Mouse (Mus musculus) CD4-positive helper T cell, adult 2 months (primary cell): ENCODE data around the gene Runx2.

Experiments
- DNase-seq: peaks from one replicate; pipeline ENCODE4 v3.0.0-alpha.2; 2012; ENCODE audit warnings: low read depth, missing footprints, low spot score

The Runx2 gene

GRCm38 (mm10) chr17:44623271-44623670 is 191.3 kb downstream of the Runx2 start:
- no peak for DNase-seq

- no peak for DNase-seq
Measured at GRCm38 (mm10) chr17:44620456-44620855, 194.1 kb downstream of the Runx2 start.

DNA sequence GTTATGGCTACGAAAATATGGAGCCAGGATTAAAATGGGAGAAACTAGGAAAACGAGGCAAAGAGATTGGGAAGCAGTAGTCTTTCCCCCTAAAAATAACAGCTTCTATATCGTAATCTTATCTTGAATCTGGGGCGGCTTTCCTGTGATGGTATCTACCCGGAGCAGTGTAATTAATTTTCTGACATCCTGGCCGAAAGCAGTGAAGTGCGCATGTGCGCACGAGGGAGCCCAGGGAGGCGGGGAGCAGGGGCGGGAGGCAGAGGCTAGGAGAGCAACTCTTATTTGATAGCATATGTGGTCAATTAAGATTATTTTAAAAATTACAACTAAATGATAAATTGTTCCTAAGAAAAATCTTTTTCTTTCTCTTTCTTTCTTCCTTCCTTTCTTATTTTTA is 195.9 kb downstream of the Runx2 start:
- DNase-seq, result peak; percentile 30

DNA sequence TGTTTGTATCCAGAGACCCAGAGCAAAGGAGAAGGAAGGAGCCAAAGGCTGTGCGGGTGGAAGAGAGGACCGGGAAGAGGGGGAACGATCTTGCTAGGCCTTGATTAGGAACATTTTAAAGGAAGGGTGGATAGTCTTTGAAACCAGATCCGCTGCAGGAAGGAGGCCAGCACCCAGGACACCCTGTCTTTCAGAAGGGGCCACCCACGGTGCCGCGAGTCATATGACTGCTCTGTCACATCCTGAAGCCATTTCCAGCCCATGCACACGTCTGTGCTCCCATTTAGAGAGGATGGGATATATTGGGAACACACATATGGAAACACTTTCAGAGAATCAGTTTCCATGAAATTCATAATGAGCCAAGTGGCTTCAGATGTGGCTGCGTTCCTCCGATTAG is 196.4 kb downstream of the Runx2 start:
- DNase-seq, result no peak

GRCm38 (mm10) chr17:44617741-44618140 is 196.9 kb downstream of the Runx2 start:
- DNase-seq, result no peak

DNA sequence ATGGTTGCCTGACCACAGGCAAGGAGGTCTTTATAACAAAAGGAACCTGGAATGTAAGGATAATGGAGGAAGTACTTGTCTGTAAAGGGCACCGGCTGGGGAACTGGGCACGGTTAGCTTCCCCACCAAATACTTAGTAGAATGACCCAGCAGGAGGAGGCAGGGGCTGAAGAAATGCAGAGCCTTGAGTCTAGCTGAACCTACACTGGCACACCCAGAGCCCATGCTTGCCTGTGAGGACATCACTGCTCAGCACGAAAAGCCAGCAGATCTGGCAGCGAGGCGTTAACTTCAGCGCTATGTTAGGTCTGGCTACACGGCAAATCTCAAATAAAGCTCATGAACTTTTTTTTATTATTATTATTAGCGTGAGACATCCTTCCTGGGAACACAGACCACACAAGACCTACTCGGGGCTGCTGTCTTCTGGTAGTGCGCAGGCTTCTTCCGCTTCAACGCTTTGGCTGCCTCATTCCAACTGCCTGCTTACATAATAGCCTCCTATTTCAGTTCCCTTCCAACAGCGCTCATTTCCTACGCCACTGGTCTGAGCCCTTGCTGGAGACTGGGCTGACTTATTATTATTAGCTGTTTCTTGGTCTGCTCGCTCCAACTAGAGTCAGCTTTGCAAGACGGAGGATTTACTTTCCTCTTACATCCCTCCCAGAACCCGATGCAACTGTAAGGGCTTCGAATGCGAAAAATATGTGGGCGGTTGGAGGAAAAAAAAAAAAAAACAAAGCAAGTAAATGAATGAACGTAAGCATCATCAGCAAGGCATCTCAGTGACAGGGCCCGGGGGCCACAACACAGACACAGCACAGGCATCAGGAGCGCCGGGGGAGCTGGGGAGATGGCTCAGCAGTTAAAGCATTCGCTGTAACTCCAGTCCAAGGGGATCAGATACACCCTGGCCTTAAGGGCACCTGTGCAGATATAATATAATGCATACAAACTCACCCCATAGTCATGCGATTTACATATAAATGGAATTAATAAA is 200.6 kb downstream of the Runx2 start:
- DNase-seq, result peak; percentile 45

DNA sequence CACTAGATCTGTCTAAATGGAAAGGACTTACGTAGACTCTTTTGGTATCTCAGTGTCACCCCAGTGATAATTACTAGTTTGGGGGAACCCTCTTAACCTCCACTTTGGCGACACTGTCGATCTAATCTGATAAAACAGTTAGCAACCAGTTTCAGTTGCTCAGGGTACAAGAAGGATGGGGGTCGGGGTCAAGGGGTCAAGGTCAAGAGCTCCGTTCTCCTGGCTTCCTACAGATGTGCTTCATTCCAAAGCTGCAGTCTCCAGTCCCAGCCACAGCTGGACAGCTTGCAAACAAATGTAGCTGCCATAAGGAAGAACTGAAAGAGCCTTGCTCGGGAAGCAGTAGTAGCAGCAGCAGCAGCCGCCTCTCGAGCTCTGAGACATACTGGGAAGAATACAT is 202.0 kb downstream of the Runx2 start:
- peak; percentile 68 for DNase-seq

DNA sequence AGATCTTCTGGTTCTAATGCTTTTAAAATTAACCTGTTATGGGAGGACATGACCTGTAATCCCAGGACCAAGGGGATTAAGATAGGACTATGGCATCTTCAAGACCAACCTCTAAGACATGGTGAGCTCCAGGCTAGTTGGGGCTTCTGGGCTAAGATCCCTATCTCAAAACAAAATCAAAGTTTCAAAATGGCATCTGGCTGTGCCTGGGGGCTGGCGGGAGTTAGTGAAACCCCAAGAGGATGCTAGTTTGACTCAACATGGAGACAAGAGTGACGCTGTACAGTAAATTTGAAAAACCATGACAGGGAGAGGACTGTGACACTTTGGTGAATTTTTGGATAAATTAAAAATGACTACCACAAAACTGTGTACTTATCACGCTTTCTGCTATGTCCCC is 202.6 kb downstream of the Runx2 start:
- peak; percentile 62 for DNase-seq

- peak; percentile 45 for DNase-seq
Measured at GRCm38 (mm10) chr17:44611543-44611942, 203.1 kb downstream of the Runx2 start.

- DNase-seq, result peak; percentile 47
Measured at GRCm38 (mm10) chr17:44610828-44611227, 203.8 kb downstream of the Runx2 start.

DNA sequence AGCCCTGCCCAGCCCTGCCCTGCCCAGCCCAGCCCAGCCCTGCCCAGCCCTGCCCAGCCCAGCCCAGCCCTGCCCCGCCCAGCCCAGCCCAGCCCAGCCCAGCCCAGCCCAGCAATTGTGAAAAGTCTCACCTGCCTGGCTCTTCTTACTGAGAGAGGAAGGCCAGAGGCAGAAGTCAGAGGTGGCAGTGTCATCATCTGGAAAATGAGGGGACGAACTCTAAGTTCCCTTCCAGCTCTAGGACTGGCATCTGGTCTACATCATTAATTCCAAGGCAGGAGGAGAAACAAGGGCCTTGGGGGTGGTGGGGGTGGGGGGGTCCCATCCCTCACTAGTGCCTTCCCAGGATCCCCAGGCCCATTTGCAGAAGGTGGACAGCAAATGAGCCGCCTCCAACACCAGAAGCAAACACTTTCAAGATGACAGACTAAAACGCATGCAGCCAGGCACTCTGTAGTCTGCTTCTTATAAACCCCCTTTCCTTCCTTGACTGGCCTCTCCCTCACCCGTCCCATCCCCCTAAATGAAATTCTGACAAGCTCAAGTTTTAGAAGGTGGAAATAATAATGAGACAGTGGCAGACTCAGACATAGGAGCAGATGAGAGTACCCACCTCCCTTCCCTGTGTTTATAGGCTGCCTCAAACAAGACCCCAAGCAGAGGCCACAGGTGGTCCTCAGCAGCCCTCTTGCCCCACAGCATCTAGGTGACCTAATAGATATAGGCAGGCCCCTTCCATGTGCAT is 204.5 kb downstream of the Runx2 start:
- DNase-seq, result peak; percentile 19

- peak; percentile 52 for DNase-seq
Measured at GRCm38 (mm10) chr17:44609356-44609755, 205.2 kb downstream of the Runx2 start.

DNA sequence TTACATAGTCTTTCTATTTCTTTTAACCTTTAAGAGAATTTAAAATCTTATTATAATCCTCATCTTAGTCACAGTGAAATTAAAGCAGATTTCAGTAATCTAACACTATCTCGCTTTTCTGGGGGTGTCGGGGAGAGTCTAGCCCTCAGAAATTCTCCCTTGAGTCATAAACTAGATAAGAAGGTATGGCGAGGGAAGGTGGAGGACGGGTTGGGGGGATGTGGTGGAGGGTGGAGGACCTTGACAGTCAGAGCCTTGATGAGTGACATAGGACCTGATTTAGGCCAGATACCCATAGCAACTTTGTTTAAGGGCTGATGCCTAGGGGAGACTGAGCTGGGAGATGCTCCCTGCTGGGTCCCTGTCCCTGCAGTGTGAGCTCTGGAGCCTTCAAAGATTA is 205.7 kb downstream of the Runx2 start:
- peak; percentile 74 for DNase-seq

- peak; percentile 32 for DNase-seq
Measured at GRCm38 (mm10) chr17:44607383-44607782, 207.2 kb downstream of the Runx2 start.

GRCm38 (mm10) chr17:44606245-44606644 is 208.4 kb downstream of the Runx2 start:
- DNase-seq, result no peak

DNA sequence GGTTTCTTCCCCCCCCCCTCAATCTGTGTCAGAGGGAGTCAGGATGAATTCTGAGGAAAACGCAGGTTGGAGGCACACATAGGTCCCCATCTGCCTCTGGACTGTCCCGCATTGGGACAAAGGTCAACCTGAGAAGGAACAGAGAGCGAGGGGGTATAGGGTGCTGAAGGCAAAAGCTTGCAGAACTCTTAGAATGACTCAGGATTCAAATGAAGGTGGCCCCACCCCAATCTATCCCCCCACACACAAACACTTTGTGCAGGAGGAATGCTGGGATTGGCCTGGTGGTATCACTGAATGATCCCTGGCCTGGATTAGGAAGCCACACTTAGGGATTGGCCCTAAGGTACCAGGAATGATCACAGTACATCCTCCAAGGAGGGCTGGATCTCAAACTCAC is 208.8 kb downstream of the Runx2 start:
- no peak for DNase-seq

DNA sequence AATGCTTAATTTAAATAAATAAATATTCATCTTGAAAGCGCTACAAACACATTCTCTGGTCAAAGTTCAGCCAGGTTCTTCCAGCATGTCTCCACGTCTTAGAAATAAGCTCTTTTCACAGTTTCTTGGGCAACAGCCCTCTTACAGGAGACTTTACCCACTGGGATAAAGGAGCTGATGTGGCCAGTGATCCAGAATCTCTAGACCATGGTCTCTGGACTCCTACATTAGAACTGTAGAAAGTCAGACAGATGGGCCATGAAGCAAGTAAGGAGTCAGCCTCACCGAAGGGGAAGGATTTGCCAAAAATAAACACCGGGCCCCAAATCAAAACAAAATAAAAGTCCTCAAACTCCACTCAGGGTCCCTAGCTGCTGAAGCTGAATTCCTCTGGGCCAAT is 211.4 kb downstream of the Runx2 start:
- DNase-seq, result no peak

DNA sequence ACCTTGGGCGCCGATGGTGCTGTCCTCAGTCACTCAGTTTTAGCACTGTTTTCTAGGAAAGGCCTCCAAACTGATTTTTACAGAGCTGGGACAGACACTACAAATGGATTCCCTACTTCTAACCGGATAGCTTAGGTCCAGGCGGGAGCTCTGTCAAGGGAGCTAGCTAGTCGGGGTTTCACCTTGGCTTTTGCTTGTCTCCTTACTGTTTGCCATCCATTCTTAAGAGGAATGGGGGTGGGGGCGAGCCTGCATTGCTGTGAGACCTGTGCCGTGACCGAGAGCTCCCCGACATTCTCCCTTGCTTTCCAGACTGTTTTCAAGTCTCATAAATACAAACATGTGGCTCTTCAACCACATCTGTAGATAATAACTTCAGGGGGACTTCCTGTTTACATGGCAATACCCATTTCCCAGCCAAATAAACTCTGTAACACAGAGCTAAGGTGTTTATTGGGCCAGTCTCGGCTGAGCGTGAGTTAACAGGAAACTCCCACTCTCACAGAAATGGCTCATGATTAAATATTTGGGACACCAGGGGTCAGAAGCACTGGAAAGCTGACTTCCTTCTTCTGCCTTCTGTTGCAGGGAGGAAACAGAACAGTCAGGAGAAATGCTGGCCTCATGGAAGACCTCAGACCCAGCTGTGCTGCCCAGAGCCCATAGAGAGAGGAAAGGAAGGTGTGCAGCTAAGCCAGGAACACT is 213.1 kb downstream of the Runx2 start:
- DNase-seq, result peak; percentile 35

DNA sequence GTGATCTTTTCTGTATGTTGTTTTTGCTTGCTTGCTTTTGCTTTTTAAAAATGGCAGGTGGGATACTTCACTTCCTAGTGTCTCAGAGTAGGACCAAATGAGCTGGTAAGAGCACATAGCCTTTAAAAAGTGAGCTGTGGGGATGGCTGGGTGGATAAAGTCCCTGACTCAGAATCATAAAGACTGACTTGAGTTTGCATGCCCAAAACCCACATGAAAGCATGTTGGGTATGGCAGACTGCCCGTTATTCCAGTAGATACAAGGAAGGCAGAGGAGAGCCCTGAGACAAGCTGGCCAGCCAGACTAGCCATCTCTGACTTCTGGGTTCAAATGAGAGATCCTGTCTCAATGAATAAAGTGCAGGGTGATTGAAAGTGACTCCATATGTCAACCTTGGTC is 214.7 kb downstream of the Runx2 start:
- DNase-seq, result no peak

- no peak for DNase-seq
Measured at GRCm38 (mm10) chr17:44599132-44599531, 215.5 kb downstream of the Runx2 start.

DNA sequence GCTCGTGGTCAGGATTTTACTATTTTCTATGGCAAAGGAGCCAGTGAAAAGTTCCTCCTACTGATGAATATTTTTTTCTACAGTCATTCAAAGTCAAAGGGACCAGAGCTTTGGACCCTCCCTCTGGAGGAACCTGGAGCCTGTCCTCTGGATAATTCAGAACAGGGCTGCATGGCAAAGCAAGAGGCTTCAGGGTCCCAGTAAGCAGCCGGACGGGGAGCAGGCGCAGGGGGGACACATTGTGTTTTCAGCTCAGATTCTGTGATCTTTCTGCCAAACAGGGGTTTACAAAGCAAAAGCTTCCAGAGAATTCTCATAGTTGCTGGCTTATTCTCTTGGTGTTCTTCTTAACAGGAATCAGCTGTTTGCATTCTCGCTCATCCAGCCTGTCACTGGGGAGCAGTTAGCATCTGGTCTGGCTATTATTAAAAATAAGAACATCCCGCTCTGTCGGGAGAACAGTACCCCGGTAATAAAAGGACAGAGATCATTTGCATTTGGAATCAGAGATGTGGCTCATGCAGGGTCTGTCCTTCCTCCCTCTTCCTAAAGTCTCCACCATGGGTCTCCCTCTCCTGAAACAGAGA is 216.6 kb downstream of the Runx2 start:
- DNase-seq, result no peak

GRCm38 (mm10) chr17:44592737-44593090 is 221.9 kb downstream of the Runx2 start:
- no peak for DNase-seq
